Mouse (Mus musculus) spleen, adult 2 months (tissue): ENCODE data around the gene Btbd18.

ENCODE experiments used
- CTCF ChIP-seq: fragments of 200-500 bp; IDR thresholded peaks from 2 replicates; pipeline ENCODE4 v1.5.1; 2011; ENCODE audit warnings: mild to moderate bottlenecking, inconsistent platforms; ENCODE audit not compliant: insufficient read depth, insufficient read length, insufficient replicate concordance; ENCODE audit errors: extremely low read depth
- POLR2A ChIP-seq: fragments of 200-500 bp; IDR thresholded peaks from 2 replicates; pipeline ENCODE4 v1.6.1; 2011; ENCODE audit warnings: low read depth, low read length, inconsistent platforms

DNA sequence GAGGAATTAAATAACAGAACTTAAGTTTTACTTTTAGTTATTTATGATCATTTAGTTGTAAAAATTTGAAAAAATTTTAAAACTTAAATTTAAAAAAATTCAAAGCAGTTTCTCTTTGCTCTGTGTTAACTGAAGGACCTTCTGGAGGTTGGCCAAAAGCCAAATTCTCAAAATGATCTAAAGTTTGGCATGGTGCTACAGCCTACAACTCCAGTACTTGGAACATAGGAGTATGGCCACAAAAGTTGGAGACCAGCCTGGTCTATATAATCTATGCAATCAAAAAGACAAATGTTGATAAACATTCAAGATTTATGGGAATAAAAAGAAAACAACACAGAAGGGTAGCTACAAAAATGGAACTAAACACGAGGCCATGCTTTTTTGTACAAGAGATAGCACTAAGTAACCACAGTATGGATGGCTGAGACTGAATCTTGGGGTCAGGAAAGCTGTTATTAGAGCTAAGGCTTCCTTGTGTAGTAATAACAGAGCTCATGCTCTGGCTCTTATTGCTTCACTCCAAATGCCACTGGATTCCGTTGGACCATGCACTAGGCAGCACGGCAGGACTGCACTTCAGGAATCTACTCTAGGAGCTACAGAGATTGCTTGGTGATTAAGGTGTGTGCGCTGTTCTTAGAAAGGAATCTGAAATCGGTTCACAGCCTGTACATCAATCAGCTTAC is 36.3 kb downstream of the Btbd18 start:
- TF ChIP-seq CTCF (no peak), POLR2A (no peak)
